Mouse (Mus musculus) ES-E14 (cell line): Measurements from ENCODE around the gene Ift46. TPM values are rescaled to one million over a fixed set of nuclear protein-coding genes. Genes with fewer than 3 reads are reported as not detected.

ENCODE experiments used
- DNase-seq: peaks from one replicate; pipeline ENCODE4 v3.0.0-alpha.2; 2013; ENCODE audit warnings: low read depth, low spot score
- H3K27ac ChIP-seq: 2 replicates; pipeline ENCODE4 v1.5.1; 2012; ENCODE audit warnings: low read depth, mild to moderate bottlenecking, low read length, moderate library complexity, mixed read lengths; ENCODE audit not compliant: poor library complexity, insufficient read depth, severe bottlenecking
- H3K36me3 ChIP-seq: 2 replicates; pipeline ENCODE4 v1.6.1; 2012; ENCODE audit warnings: mild to moderate bottlenecking, low read length, moderate library complexity, mixed read lengths; ENCODE audit not compliant: control insufficient read depth, poor library complexity, insufficient read depth, severe bottlenecking
- H3K4me1 ChIP-seq, 2 experiments: fragments of 150-350 bp in 1 of 2; sonication (generic) in 1 of 2; 2 replicates each; pipeline ENCODE4 v1.6.1; 2012; ENCODE audit warnings: low read length in 2 of 2, mild to moderate bottlenecking in 1 of 2, mixed read lengths in 1 of 2; ENCODE audit not compliant: control insufficient read depth in 2 of 2, insufficient read depth in 2 of 2, poor library complexity in 1 of 2
- H3K4me3 ChIP-seq, 2 experiments: fragments of 150-350 bp in 1 of 2; sonication (generic) in 1 of 2; 2 replicates each; pipeline ENCODE4 v1.5.1; 2012; ENCODE audit warnings: low read length in 2 of 2, low read depth in 1 of 2, mild to moderate bottlenecking in 1 of 2, mixed read lengths in 1 of 2; ENCODE audit not compliant: insufficient read depth in 1 of 2, poor library complexity in 1 of 2, severe bottlenecking in 1 of 2
- H3K9ac ChIP-seq: 2 replicates; pipeline ENCODE4 v1.6.1; 2012; ENCODE audit warnings: low read depth, mild to moderate bottlenecking, low read length, mixed read lengths; ENCODE audit not compliant: poor library complexity, insufficient read depth, severe bottlenecking
- H3K9me3 ChIP-seq: fragments of 150-350 bp; sonication (generic); 2 replicates; pipeline ENCODE4 v1.6.1; 2012; ENCODE audit warnings: low read depth, mild to moderate bottlenecking, low read length; ENCODE audit not compliant: control insufficient read depth, insufficient read depth
- CHD2 ChIP-seq: IDR thresholded peaks from 2 replicates; pipeline ENCODE4 v1.6.1; 2014; ENCODE audit warnings: mild to moderate bottlenecking, low read depth, low read length, inconsistent platforms
- HCFC1 ChIP-seq: IDR thresholded peaks from 2 replicates; pipeline ENCODE4 v1.6.1; 2012; ENCODE audit warnings: low read length, inconsistent platforms, borderline replicate concordance; ENCODE audit not compliant: insufficient read depth
- MAFK ChIP-seq: IDR thresholded peaks from 2 replicates; pipeline ENCODE4 v1.6.1; 2014; ENCODE audit warnings: mild to moderate bottlenecking, low read depth, low read length, inconsistent platforms; ENCODE audit not compliant: insufficient read depth
- ZC3H11A ChIP-seq: IDR thresholded peaks from 2 replicates; pipeline ENCODE4 v1.6.1; 2012; ENCODE audit warnings: low read depth, mild to moderate bottlenecking, inconsistent platforms, low read length, borderline replicate concordance
- ZNF384 ChIP-seq: IDR thresholded peaks from 2 replicates; pipeline ENCODE4 v1.6.1; 2012; ENCODE audit warnings: low read depth, low read length, inconsistent platforms
- in situ Hi-C, 2 experiments: fragments of 600-800 bp; cut with MboI; formaldehyde crosslinking; loops; one replicate each; pipeline ENCODE4 v1.15.1; 2025; ENCODE audit warnings: low sequenced_read_pairs in 2 of 2, inconsistent platforms in 1 of 2; ENCODE audit not compliant: unreplicated experiment in 2 of 2
- total RNA-seq: library from RNA; depleted of rRNA; stranded (reverse); fragments of 300-350 nt; gene quantifications from 2 replicates; pipeline ENCODE4 v1.2.3, GENCODE M21; 2012

Gene Ift46
- total RNA-seq, 1 experiment: 64.4 TPM

DNA sequence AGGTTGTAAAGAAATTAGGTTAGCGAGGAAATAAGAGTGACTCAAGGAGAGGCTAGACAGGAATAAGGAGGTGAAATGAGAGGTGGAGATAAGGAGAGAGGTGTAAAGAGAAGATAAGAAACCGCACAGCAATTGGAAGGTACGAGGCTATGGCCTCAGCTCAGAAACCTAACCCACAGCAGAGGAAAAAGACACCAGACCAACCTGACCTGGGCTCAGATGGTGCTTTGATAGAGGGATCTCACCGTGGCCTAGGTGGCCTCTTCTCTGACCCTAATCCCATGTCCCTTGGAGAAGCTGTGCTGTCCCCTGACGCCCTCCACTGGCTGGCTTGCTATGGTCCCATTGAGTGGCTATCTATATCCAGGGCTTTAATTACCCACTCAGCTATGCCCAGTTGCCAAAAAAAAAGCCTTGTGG is 35.6 kb upstream of the Ift46 start:
- Histone ChIP-seq H3K9me3 (no peaks in the 10 kb centered on the region), H3K36me3 (no peaks in the 10 kb centered on the region), H3K9ac (no peak overlapping the region), H3K4me1 (peaks cover under 1 to 6% of the 10 kb centered on the region in 2 experiments; a peak in 1 of 4 replicates), H3K27ac (no peak overlapping the region), H3K4me3 (no peak overlapping the region)
- in situ Hi-C loops: no loop called here
- DNase-seq: no peak
- TF ChIP-seq HCFC1 (no peak), ZC3H11A (no peak), MAFK (no peak)

DNA sequence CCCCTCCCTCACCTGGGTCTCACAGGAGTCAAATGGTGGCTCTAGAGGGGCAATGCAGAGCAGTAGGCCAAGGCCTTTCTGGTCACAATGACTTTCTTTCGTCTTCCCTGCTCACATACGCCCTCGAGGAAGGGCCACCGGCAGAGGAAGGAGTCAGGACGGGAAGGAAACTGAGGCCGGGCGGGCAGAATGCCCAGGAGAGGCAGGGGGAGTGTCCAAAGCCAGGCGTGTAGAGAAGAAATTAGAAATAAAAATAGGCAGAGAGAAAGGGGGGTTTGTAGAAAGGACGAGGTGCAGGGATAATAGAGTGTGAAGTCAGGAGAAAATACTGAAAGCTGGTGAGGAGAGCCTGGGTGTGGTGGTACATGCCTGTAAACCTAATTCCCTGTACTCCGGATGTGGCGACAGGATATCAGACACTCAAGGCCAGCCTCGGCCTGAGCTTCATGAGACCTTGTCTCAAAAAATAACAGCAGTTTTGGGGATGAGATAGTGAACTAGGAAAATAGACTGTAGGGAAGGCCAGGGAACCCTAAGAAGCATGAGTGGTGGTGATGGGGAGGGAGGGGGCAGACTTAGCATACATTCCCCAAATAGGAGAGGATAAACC is 34.7 kb upstream of the Ift46 start:
- Histone ChIP-seq H3K9ac (no peak overlapping the region), H3K4me3 (peak overlapping the region; percentile 61 to 71; a peak in 2 of 4 replicates), H3K9me3 (no peaks in the 10 kb centered on the region), H3K4me1 (peaks cover 0 to 6% of the 10 kb centered on the region in 2 experiments; a peak in 1 of 4 replicates), H3K36me3 (no peaks in the 10 kb centered on the region), H3K27ac (no peak overlapping the region)
- TF ChIP-seq CHD2 (no peak), HCFC1 (no peak), ZC3H11A (no peak), MAFK (no peak), ZNF384 (no peak)
- in situ Hi-C loops: no loop called here
- DNase-seq: no peak

DNA sequence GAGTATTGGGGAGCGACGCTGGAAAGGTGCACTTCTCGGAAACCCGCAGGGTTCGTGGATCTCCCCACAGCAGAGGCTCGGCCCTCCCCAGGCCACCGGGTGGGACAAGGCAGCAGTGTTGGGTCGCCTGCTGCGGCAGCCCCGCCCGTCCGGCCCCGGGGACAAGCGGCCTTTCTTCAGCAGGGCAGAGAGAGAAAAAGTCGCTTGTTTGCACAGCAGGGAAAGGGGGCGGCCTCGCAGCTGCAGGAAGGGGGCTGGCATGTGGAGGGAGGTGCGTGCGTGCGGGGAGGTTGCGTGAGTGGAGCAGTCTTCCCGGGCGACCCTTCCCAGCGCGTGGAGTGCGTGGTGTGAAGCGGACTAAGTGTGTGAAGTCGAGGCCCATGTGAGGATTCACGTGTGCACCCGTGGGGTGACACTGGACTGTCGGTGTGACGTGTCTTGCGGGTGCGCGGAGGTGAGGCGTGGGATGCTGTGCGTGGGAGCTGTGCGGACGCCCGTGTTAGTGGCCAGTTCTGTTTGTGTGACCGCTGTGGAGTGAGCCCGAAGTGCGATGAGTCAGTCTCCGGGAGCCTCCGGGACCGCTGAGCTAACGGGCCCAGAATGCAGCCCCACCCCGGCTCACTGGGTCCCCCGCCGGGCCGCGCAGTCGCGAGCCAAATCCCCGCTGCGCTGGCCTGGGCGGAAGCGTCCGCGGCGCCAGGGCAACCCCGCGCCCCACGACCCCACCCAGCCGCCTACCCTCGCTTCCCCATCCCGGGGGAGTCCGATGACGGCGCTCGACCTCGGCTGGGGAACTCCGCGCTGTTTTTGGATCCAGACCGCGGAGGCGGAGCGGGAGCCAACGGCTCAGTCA is 33.8 kb upstream of the Ift46 start:
- no peak for DNase-seq
- H3K36me3 ChIP-seq: no peaks in the 10 kb centered on the region
- peak overlapping the region; percentile 66 for H3K9ac ChIP-seq
- TF ChIP-seq MAFK (no peak), HCFC1 (no peak), ZNF384 (no peak), ZC3H11A (no peak), CHD2 (no peak)
- peak overlapping the region; percentile 9; the same call in 1 of the 2 replicates for H3K27ac ChIP-seq
- in situ Hi-C loops: no loop called here
- H3K4me1 ChIP-seq: peaks cover 0 to 6% of the 10 kb centered on the region in 2 experiments; a peak in 1 of 4 replicates
- H3K9me3 ChIP-seq: no peaks in the 10 kb centered on the region
- peak overlapping the region; percentile 61 to 71 for H3K4me3 ChIP-seq

DNA sequence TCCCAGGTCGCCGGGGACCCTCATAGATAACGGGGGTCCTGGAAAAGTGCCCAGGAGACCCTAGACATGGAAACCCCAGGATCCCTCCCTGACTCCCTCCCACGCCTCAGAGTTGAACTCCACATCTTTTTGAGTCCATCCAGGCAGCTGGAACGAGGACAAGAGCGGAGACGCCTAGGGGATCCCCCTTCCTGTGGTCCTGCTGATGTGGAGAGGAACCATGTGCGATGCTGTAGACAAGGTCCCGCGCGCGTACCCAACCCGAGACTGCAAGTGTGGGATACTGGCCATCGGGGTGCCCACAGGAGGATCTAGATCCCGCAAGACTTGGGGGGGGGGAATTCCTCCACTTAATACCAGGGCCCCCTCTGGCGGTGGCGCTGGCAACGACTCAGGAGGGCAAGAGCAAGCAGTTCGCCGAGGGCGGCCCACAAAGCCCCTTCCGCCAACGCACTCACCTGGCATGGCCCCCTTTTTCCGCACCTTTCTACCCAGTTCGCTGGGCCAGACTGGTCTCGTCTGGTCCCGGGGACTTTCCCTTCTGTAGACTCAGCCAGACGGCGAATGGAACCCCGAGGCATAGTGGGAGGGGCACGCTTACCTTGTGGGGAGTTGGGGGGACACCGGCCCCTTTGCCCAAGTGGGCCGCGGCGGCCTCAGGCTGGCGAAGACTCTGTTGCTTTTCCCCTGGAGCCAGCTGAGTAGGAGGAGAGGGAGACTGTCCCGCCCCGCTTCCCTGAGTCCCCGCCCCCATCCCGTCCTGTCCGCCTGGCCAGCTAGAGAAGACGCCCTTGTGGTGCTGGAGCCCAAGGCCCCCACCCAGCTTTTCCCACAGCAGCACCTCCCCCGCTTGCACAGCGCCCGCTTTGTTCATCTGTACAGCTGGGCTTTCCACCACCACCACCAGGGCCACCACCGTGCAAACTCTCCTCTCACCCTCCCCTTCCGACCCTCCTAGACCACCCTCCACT is 32.9 kb upstream of the Ift46 start, which contains the start of gene Phldb1:
Phldb1 (minus strand) TSS at position 675 of the 971 bp plus-strand sequence.
- in situ Hi-C loops: no loop called here
- Histone ChIP-seq H3K4me3 (peak within 1 kb of the TSS; percentile 61 to 71), H3K9me3 (no peaks in the 10 kb centered on the region), H3K4me1 (peaks cover 0 to 6% of the 10 kb centered on the region in 2 experiments; a peak in 1 of 4 replicates), H3K9ac (peak within 1 kb of the TSS; percentile 66), H3K36me3 (no peaks in the 10 kb centered on the region), H3K27ac (peak within 1 kb of the TSS; percentile 9; the same call in 1 of the 2 replicates)
- no peak for TF ChIP-seq HCFC1
- TF ChIP-seq CHD2: no peak
- TF ChIP-seq ZNF384: no peak
- TF ChIP-seq MAFK: no peak
- TF ChIP-seq ZC3H11A: no peak
- no peak for DNase-seq
